Mouse (Mus musculus): ENCODE data around the gene M1ap.

M1ap gene

DNA sequence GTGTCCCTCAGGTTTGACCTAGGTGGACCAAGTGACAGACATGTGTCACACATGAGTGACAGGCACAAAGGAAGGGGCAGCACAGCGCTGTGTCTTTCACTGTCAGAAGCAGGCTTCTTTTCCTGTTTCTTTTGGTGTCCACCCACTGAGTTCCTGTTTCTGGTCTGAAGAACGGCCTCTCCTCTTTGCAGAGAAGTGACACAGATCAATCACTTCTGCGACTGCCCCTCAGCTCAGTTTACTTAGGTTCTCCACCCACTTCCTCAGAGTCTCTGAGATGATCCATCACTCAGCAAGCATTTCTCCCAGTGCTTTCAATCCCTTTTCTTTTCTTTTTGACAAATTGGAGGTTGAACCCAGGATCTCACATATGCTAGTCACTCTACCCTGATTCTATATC is 62.0 kb downstream of the M1ap start:
- no peak for DNase-seq (ENCODE audit: low spot score)

DNA sequence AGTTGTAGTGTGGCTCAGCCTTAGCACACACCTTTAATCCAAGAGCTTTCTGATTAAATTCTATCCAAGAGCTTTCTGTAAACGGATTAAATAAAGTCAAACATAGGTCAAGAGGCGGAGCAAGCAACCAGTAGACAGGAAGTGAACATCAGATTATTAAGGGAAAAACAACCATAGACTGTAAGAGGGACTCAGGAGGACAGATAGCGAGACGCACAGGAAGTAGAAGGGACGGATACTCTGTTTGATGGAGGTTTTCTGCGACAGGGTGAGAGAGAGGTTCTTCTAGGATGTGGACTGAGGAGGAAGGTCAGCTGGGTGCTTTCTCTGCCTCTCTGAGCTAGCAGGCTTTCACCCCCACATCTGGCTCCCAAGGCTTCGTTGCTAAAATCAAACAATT is 63.3 kb downstream of the M1ap start:
- DNase-seq (ENCODE audit: low spot score), result no peak

DNA sequence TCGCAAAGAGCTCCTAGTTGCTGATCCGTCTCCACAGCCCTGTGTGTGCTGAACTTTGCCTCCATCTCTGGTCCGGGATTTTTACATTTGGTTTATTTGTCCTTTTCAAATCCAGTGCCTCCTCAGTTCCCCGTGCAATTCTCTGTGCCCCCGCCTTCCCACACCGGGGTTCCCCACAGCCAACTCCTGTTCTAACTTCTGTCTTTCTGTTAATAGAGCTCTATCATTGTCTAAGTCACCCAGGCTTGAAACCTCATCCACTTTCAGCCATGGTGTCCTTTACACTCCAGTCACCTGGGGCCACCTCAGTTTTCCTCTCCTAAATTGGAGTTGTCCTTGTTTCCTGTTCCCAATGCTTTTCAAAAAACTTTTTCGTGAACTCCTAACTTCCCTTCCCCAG is 64.6 kb downstream of the M1ap start:
- no peak for DNase-seq (ENCODE audit: low spot score)

GRCm38 (mm10) chr6:83011756-83012155 is 65.1 kb downstream of the M1ap start:
- no peak for DNase-seq (ENCODE audit: low spot score)

- DNase-seq (ENCODE audit: low spot score), result no peak
Observed at GRCm38 (mm10) chr6:83013444-83013843, 66.7 kb downstream of the M1ap start.

GRCm38 (mm10) chr6:83014482-83015466 is 68.1 kb downstream of the M1ap start:
- DNase-seq (ENCODE audit: low spot score), result peak; percentile 73

GRCm38 (mm10) chr6:83015749-83016148 is 69.0 kb downstream of the M1ap start:
- no peak for DNase-seq (ENCODE audit: low spot score)

DNA sequence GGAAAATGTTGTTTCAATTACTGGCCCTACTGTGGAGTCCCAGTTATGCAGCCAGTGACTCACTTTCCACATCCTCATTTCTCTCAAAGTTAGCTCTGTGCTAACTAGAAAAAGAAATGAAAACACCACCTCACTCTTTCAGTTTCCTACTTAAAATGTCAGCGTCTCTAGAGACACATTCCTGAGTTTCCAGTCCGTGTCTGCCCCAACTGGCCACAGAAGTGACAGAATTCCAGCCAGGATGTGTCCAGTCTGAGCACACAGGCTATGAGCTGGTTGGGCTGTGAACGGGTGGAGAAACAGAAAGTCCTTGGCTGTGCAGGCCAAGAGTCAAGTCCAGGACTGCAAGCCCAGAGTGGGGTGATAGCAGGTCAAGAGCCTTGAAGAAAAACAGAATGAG is 70.5 kb downstream of the M1ap start:
- no peak for DNase-seq (ENCODE audit: low spot score)

DNA sequence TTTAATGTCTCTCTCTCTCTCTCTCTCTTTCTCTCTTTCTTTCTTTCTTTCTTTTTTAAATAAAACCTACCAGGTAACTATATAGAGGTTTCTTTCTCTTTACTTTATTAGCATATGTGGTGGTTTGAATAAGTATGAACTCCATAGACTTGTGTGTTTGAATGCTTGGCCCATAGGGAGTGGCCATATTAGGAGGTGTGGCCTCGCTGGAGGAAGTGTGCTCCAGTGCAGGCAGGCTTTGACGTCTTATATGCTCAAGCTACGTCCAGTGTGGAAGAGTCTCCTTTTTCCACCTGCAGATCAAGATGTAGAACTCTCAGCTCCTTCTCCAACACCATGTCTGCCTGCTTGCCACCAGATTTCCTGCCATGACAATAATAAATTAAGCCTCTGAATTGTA is 72.3 kb downstream of the M1ap start:
- DNase-seq (ENCODE audit: low spot score), result no peak

- DNase-seq (ENCODE audit: low spot score), result no peak
Observed at GRCm38 (mm10) chr6:83020121-83020520, 73.4 kb downstream of the M1ap start.

DNA sequence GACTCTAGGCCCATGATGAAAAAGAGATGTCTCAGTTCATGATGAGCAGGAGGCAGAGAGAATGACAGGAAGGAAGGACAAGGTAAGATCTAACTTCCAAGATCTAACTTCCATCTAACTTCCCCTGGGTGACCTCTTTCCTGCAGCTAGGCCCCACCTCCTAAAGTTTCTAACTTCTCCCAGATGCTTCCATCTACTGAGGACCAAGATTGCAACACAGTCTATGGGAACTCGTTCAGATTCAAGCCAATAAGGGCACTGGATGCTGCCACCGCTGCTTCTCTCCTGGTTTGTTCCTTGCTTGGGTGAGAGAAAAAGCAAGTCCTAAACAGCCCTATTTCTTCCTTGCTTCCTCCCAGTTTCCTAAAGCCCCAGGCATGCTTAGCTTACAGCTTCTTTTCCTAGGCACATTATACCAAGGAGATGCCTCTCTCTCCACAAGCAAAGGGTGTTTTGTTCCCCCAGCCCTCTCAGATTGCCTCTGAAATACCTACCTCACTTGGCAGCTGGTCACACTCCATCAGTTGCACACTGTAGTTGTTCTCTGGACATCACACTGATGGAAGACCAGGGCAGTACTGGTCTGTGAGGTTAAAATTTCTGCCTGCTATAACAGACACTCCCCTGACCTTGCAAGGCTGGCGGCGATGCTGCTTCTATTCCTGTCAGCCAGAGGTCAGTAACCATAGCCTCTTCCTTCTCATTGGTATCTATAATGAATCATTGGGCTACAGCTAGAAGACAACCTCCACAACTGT is 74.3 kb downstream of the M1ap start:
- no peak for DNase-seq (ENCODE audit: low spot score)

GRCm38 (mm10) chr6:83023008-83023407 is 76.3 kb downstream of the M1ap start:
- no peak for DNase-seq (ENCODE audit: low spot score)

DNA sequence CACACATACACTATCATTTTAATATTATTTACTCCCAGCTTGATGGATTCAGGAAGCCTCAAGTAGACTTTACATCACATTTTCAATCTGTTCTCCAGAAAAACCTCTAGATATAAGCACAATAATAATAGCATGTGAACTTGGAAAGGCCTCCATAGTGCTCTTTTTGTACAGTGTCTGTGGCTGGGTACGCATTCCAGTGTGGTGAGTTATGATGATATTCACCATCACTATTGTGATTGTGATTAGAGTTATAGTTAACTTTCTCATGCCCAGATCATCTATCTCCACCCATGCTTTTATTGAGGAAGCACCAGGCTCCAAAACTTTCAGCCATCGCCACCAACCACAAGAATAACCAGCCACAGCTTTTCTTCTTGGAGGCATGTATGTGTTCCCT is 77.1 kb downstream of the M1ap start:
- no peak for DNase-seq (ENCODE audit: low spot score)

GRCm38 (mm10) chr6:83024421-83024820 is 77.7 kb downstream of the M1ap start:
- DNase-seq (ENCODE audit: low spot score), result no peak

DNA sequence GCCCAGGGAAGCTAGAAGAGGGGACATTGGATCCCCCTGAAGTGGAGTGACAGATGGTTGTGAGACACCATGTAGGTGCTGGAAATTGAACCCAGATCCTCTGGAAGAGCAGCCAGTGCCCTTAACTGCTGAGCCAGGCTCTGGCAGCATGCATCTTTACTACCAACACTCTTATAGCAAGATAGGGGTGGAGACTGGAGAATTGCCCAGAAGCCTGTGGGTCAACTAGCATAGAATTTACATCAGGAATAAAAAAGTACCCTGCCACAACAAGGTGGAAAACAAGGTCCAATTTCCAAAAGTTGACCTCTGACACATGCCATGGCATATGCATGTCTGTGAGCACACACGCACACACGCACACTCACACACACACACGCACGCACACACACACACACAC is 78.5 kb downstream of the M1ap start:
- DNase-seq (ENCODE audit: low spot score), result no peak

DNA sequence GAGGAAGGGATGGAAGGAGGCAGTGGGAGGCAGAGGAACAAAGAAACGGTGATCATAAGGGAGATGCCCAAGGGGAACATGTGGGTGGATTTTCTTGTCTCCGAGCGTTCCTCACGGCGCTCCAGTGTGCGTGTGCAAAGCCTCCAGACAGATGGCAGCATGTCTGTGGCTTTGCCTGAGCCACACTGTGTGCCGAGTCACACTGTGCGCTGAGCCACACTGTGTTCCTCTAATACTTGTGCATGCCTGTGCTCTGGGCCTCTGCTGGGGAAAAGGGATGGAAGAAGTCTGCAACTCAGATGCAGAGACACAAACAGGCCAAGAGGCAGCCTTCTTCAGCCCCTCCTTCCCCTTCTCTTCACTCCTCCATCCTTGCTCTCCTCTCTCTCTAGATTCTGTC is 80.6 kb downstream of the M1ap start:
- DNase-seq (ENCODE audit: low spot score), result no peak

DNA sequence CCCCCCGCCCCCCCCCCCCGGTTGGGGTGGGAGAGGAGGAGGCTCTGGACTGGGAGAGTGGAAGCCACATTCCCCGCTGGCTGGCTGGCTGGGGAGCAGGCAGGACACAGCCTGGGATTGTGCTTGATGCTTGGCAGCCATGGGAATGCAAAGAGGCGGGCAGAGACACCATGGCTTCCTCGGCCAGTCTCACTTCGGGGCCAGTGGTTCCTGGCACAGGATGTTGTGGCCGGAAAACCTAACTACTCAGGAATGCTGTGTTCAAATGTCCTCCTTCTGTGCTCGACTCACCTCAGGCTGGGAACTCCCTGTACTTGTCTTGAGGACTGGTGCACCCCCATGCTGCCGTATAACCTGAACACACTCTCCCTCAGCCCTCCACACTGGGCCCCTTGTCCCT is 81.0 kb downstream of the M1ap start:
- no peak for DNase-seq (ENCODE audit: low spot score)

GRCm38 (mm10) chr6:83029777-83030176 is 83.1 kb downstream of the M1ap start:
- DNase-seq (ENCODE audit: low spot score), result no peak

DNA sequence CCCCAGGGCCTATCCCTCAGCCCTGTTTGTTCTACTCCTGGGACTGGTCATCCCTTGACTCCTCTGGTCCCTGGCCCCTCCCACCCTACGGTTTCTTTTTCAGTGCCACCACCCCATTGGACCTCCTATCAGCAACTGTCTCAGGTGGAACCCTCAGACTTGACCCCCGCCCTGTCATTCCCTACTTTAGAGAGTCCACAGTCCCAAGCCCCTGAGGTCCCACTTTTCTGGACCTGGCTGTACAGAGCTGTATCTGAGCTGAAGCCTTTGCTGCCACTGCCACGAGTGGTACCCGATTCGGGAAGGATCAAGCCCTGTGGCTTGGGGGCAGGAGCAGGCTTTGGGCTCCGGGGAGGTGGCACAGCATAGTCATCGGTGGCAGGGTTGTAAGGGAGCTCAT is 84.4 kb downstream of the M1ap start:
- DNase-seq (ENCODE audit: low spot score), result no peak

DNA sequence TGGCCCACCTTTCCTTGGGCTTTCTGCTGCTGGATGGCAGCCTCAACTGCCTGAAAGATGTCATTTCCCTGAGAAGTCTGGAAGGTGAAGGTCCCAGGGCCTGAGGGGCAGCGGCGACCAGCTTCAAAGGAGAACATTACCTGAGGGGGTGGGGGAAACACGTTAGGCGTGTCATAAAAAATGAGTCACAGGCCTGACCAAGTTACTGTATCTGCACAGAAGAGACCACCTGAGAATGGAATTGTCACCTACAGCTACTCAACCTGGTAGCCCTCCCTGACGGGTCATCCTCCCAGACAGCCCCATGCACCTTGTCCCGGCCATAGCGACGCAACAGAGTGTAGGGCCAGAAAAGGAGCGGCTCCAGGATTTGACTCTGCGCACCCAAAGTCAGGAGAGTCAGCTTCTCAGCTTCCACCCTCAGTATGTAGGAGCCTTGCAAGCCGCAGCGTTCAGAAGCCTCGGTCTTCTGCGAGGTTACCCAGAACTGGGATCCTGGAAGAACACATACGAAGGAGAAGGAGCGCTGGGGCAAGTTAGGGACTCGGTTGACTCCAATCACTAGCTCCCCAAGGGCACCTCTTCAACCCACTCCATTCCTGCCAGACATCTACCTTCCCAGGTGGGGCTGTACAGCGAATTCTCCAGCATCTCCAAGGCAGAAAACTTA is 85.4 kb downstream of the M1ap start:
- DNase-seq (ENCODE audit: low spot score), result no peak

GRCm38 (mm10) chr6:83032769-83033191 is 86.1 kb downstream of the M1ap start:
- peak; percentile 46 for DNase-seq (ENCODE audit: low spot score)
